20 mouse cellular contexts compared by ENCODE assay signal in the genomic region with DNA sequence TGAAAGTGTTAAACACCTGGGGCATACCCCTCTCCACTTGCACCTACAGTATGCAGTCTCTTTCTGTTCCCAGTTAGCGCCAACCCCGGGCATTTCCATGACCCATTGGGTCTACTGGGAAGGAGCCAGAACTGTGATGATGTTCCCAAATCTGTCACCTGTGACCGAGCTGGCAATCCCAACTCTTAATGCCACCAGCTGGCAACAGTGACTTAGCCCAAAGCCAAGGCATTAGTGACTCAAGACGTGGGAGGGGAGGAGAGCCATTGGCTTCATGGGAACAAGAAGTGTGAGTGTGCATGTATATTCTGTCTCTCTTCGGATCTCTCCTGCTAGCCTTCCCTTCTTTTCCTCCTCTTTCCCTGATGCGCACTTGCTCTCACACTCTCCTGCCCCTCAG.
DNase-seq lines count a peak whose midpoint lies in the region; ATAC-seq and TF ChIP-seq lines count a peak whose summit lies in the region.
"Had no signal": no experiment of that assay in that cellular context is flagged by ENCODE, and none has a peak within 500 bp of the region (broad histone marks: within the 10 kb centered on the region; RNA-seq: fewer than 3 reads in every experiment).

No protein-coding gene starts in this region.

- TF ChIP-seq POLR2A in kidney, adult 2 months (IDR thresholded peaks at IDR 0.05; ENCODE audit: low read depth, low read length), result no peak

- no peaks in the 10 kb centered on the region for H3K4me1 ChIP-seq in kidney, adult 2 months (ENCODE audit: control insufficient read depth, insufficient read depth, low read length)
- H3K4me1 ChIP-seq: intestine, embryonic 15.5 days; megakaryocyte, embryonic 14.5 days had no signal

- no peak overlapping the region for H3K4me3 ChIP-seq in kidney, adult 2 months (ENCODE audit: insufficient read depth, low read depth, low read length)
- H3K4me3 ChIP-seq: embryonic facial prominence, embryonic 10.5 days; forebrain, embryonic 12.5 days; heart, embryonic 13.5 days; hindbrain, embryonic 15.5 days; intestine, embryonic 15.5 days; megakaryocyte, embryonic 14.5 days had no signal

- no peaks in the 10 kb centered on the region for H3K36me3 ChIP-seq in kidney, adult 2 months (ENCODE audit: control insufficient read depth, insufficient read depth, low read length)
- H3K36me3 ChIP-seq: embryonic facial prominence, embryonic 10.5 days; forebrain, embryonic 12.5 days; heart, embryonic 13.5 days; hindbrain, embryonic 15.5 days; intestine, embryonic 15.5 days had no signal

- peak; percentile 40 for DNase-seq in kidney, adult 2 months
- no peak for DNase-seq in kidney, adult 11 months
- DNase-seq in adipocyte (ENCODE audit: low spot score), result peak; percentile 3
- peak; percentile 68 for DNase-seq in cerebellum, adult 11 months
- peak; percentile 80 to 83 for DNase-seq in cerebellum, postnatal 10 days
- no peak for DNase-seq in thymus, postnatal 36 days
- DNase-seq: heart, adult 11 months; heart, postnatal 36 days; lung, postnatal 14 days; retina, postnatal 1 day; right cerebral cortex, postnatal 4 days had no signal

- H3K27ac ChIP-seq in kidney, adult 2 months (ENCODE audit: insufficient read depth, low read depth, low read length), result no peak overlapping the region
- H3K27ac ChIP-seq: embryonic facial prominence, embryonic 10.5 days; forebrain, embryonic 12.5 days; heart, embryonic 13.5 days; hindbrain, embryonic 15.5 days; intestine, embryonic 15.5 days; kidney, postnatal 0 days had no signal

- H3K27me3 ChIP-seq in kidney, adult 2 months (replicated peaks; ENCODE audit: control insufficient read depth, insufficient read depth, low read length), result no peaks in the 10 kb centered on the region
- H3K27me3 ChIP-seq: hindbrain, embryonic 15.5 days; intestine, embryonic 15.5 days; megakaryocyte, embryonic 14.5 days had no signal

- no peak for ATAC-seq in monocyte, adult 5-6 weeks (replicated peaks; ENCODE audit: insufficient number of reproducible peaks, low FRiP score, low TSS enrichment, poor library complexity, severe bottlenecking)
- ATAC-seq: intestine, embryonic 15.5 days; midbrain, embryonic 16.5 days had no signal

- TF ChIP-seq CTCF in kidney, adult 2 months (conservative IDR thresholded peaks at IDR 0.05; ENCODE audit: insufficient read depth, insufficient read length, low read depth, low read length), result no peak

- 73% methylated on average over 6 of the region's 6 CpGs for WGBS in kidney, adult 2 months

Comparison
In these comparisons a context has a peak if more than half of its experiments do, and no peak if none do; other contexts are left out.
1. DNase-seq: peak in kidney, adult 2 months (single experiment), adipocyte (single experiment), cerebellum, adult 11 months (single experiment) and cerebellum, postnatal 10 days (2 of 2); none in kidney, adult 11 months (single experiment) and thymus, postnatal 36 days (0 of 2).